Mouse (Mus musculus): ENCODE measurements around the gene Sfi1.
"Not testable (repeated sequence)": the region's sequence is repeated elsewhere in the genome, so short reads cannot be mapped to it uniquely, and the experiment has no call there.

DNA sequence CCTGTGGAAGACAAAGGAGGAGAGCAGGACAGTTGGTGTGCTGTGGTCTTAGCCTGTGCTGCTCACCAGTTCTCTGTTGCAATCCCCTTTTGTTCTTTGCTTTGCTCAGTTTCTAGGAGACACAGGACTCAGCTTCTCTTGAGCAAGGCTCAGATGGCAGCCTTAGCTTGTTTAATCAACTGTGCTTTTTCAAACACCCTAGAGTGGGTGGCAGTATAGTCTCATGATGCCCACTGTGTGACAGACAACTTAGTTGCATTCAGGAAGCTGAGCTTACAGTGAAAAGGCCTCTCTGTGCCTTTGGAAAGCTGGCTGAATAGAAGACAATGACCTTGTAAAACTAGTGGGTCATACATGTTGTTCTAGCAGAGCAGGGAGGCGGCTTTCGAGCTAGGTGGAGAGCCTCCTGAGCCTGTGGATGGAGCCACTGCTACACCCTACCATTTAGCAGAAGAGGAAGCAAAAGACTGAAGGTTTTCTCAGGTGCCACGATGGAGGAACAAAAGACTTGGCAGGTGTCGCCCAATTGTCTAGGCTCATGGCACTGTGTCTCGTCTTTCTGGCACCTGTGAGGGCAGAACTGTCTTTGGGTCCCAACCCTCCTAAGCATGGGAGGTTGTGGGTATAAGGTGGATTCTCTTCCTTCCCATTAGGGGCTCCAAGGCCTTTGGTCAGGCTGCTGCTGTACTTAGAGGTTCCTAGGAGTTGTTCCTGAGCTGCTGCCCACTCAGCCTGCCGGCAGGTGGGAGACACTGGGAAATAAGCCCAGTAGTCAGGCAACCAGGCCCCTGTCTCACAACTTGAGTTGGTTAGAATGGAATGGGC lies 66.6 kb downstream of the Sfi1 start:
- TF ChIP-seq CTCF (IDR thresholded peaks at IDR 0.05; ENCODE audit: low read depth, low read length); GATA1 (IDR thresholded peaks at IDR 0.05; ENCODE audit: borderline replicate concordance, low read length); TAL1 (conservative IDR thresholded peaks at IDR 0.05; ENCODE audit: low read depth, low read length); POLR2AphosphoS5 (IDR thresholded peaks at IDR 0.05; ENCODE audit: insufficient replicate concordance, low read depth, low read length); GATA2 (IDR thresholded peaks at IDR 0.05; ENCODE audit: borderline replicate concordance, low read depth, low read length): not testable (repeated sequence)

All from G1E (cell line).